Mouse (Mus musculus) neural tube, embryonic 14.5 days (tissue): ENCODE measurements around the gene Dock9. TPM values are rescaled to one million over a fixed set of nuclear protein-coding genes. Genes with fewer than 3 reads are reported as not detected.

ENCODE experiments used
- ATAC-seq: fragments of 200-750 bp; cut with Nextera tagmentation; 2 replicates; pipeline ENCODE4 v1.8.0; 2017; ENCODE audit warnings: low read depth, mild to moderate bottlenecking, moderate TSS enrichment, moderate library complexity
- H3K27ac ChIP-seq: fragments of 300-500 bp; sonication (generic); 2 replicates; pipeline ENCODE4 v1.5.1; 2014; ENCODE audit warnings: low read depth, mild to moderate bottlenecking, control low read depth, low read length, moderate library complexity, mixed read lengths
- H3K27me3 ChIP-seq: fragments of 300-500 bp; sonication (generic); 2 replicates; pipeline ENCODE4 v1.6.1; 2014; ENCODE audit warnings: low read length; ENCODE audit not compliant: control insufficient read depth, insufficient read depth
- H3K36me3 ChIP-seq: fragments of 300-500 bp; sonication (generic); 2 replicates; pipeline ENCODE4 v1.6.1; 2014; ENCODE audit warnings: low read length, mixed read lengths; ENCODE audit not compliant: control insufficient read depth, insufficient read depth
- H3K4me1 ChIP-seq: fragments of 300-500 bp; sonication (generic); 2 replicates; pipeline ENCODE4 v1.6.1; 2014; ENCODE audit warnings: low read length; ENCODE audit not compliant: control insufficient read depth, insufficient read depth
- H3K4me2 ChIP-seq: fragments of 300-500 bp; sonication (generic); 2 replicates; pipeline ENCODE4 v1.6.1; 2014; ENCODE audit warnings: mild to moderate bottlenecking, low read depth, low read length, control low read depth
- H3K4me3 ChIP-seq: fragments of 300-500 bp; sonication (generic); 2 replicates; pipeline ENCODE4 v1.5.1; 2014; ENCODE audit warnings: low read depth, low read length, control low read depth, mixed read lengths
- H3K9ac ChIP-seq: fragments of 300-500 bp; sonication (generic); replicated peaks from 2 replicates; pipeline ENCODE4 v1.6.1; 2014; ENCODE audit warnings: low read depth, mild to moderate bottlenecking, control low read depth, low read length, mixed read lengths
- H3K9me3 ChIP-seq: fragments of 300-500 bp; sonication (generic); 2 replicates; pipeline ENCODE4 v1.6.1; 2016; ENCODE audit warnings: low read length; ENCODE audit not compliant: control insufficient read depth
- WGBS: fragments of 180-500 bp; shearing (Covaris S2); extraction: QIAGEN DNeasy Blood & Tissue Kit; methylation state at CpG from one replicate; pipeline ENCODE4 v1.1.7; 2014; 5-methylcytosine and 5-hydroxymethylcytosine counted together
- polyA plus RNA-seq: library from polyadenylated mRNA; unstranded; fragments of >200 nt; fragmentation: Nextera tagmentation; extraction: Ambion mirVana; gene quantifications from 2 replicates; pipeline ENCODE4 v1.2.1, GENCODE M21; 2014

Gene Dock9
- polyA plus RNA-seq, 1 experiment from 2014 or later, result 13.2 TPM

GRCm38 (mm10) chr14:121752686-121753426 is 44.8 kb downstream of the Dock9 start:
- no peak overlapping the region for H3K4me3 ChIP-seq
- no peak overlapping the region for H3K9ac ChIP-seq
- no peak overlapping the region for H3K27ac ChIP-seq
- no peaks in the 10 kb centered on the region for H3K36me3 ChIP-seq
- WGBS, result 55% methylated on average over 19 of the region's 19 CpGs
- no peaks in the 10 kb centered on the region for H3K27me3 ChIP-seq
- H3K4me2 ChIP-seq, result no peak overlapping the region
- no peaks in the 10 kb centered on the region for H3K9me3 ChIP-seq
- peak; percentile 58; the same call in 1 of the 2 replicates for ATAC-seq
- peaks cover 4% of the 10 kb centered on the region; the same call in 1 of the 2 replicates for H3K4me1 ChIP-seq

GRCm38 (mm10) chr14:121749606-121750005 is 48.0 kb downstream of the Dock9 start:
- Histone ChIP-seq H3K27ac (no peak overlapping the region), H3K4me2 (no peak overlapping the region), H3K4me3 (no peak overlapping the region), H3K4me1 (peaks cover 4% of the 10 kb centered on the region; the same call in 1 of the 2 replicates), H3K27me3 (no peaks in the 10 kb centered on the region), H3K36me3 (no peaks in the 10 kb centered on the region), H3K9ac (no peak overlapping the region), H3K9me3 (no peaks in the 10 kb centered on the region)
- WGBS, result 70% methylated on average over 9 of the region's 9 CpGs
- no peak for ATAC-seq

GRCm38 (mm10) chr14:121749084-121749483 is 48.6 kb downstream of the Dock9 start:
- H3K27me3 ChIP-seq, result no peaks in the 10 kb centered on the region
- ATAC-seq, result no peak
- WGBS, result 63% methylated on average over 10 of the region's 10 CpGs
- no peak overlapping the region for H3K27ac ChIP-seq
- peaks cover 4% of the 10 kb centered on the region; the same call in 1 of the 2 replicates for H3K4me1 ChIP-seq
- no peaks in the 10 kb centered on the region for H3K36me3 ChIP-seq
- H3K4me2 ChIP-seq, result no peak overlapping the region
- no peak overlapping the region for H3K9ac ChIP-seq
- H3K4me3 ChIP-seq, result no peak overlapping the region
- no peaks in the 10 kb centered on the region for H3K9me3 ChIP-seq

GRCm38 (mm10) chr14:121747360-121747759 is 50.3 kb downstream of the Dock9 start:
- Histone ChIP-seq H3K27me3 (no peaks in the 10 kb centered on the region), H3K9ac (no peak overlapping the region), H3K36me3 (no peaks in the 10 kb centered on the region), H3K4me3 (no peak overlapping the region), H3K4me1 (peaks cover 4% of the 10 kb centered on the region; the same call in 1 of the 2 replicates), H3K4me2 (no peak overlapping the region), H3K9me3 (no peaks in the 10 kb centered on the region), H3K27ac (no peak overlapping the region)
- ATAC-seq, result no peak
- 65% methylated on average over 7 of the region's 7 CpGs for WGBS

GRCm38 (mm10) chr14:121743787-121744417 is 53.7 kb downstream of the Dock9 start:
- Histone ChIP-seq H3K4me1 (peaks cover 5% of the 10 kb centered on the region; the same call in 1 of the 2 replicates), H3K36me3 (no peaks in the 10 kb centered on the region), H3K9me3 (no peaks in the 10 kb centered on the region), H3K4me2 (no peak overlapping the region), H3K4me3 (no peak overlapping the region), H3K27ac (no peak overlapping the region), H3K9ac (no peak overlapping the region), H3K27me3 (no peaks in the 10 kb centered on the region)
- no peak for ATAC-seq
- WGBS, result 41% methylated on average over 9 of the region's 9 CpGs

- H3K9ac ChIP-seq, result peak overlapping the region; percentile 34; the same call in 1 of the 2 replicates
- peak overlapping the region; percentile 6 for H3K4me3 ChIP-seq
- 62% methylated on average over 24 of the region's 24 CpGs for WGBS
- peak; percentile 21; the same call in 1 of the 2 replicates for ATAC-seq
- no peaks in the 10 kb centered on the region for H3K27me3 ChIP-seq
- no peaks in the 10 kb centered on the region for H3K9me3 ChIP-seq
- H3K4me1 ChIP-seq, result 0 out of 2 replicates have a peak, but pooled peaks cover 6% of the 10 kb centered on the region
- no peaks in the 10 kb centered on the region for H3K36me3 ChIP-seq
- peak overlapping the region; percentile 30 for H3K4me2 ChIP-seq
- H3K27ac ChIP-seq, result peak overlapping the region; percentile 44; the same call in 1 of the 2 replicates
Measured at GRCm38 (mm10) chr14:121738431-121739403, 58.9 kb downstream of the Dock9 start.

GRCm38 (mm10) chr14:121737277-121737676 is 60.4 kb downstream of the Dock9 start:
- Histone ChIP-seq H3K4me3 (0 out of 2 replicates have a peak overlapping the region, but pooled peaks have one; percentile 1), H3K9ac (no peak overlapping the region), H3K36me3 (no peaks in the 10 kb centered on the region), H3K4me2 (peak overlapping the region; percentile 0; the same call in 1 of the 2 replicates), H3K4me1 (0 out of 2 replicates have a peak, but pooled peaks cover 6% of the 10 kb centered on the region), H3K27me3 (no peaks in the 10 kb centered on the region), H3K27ac (no peak overlapping the region), H3K9me3 (no peaks in the 10 kb centered on the region)
- no peak for ATAC-seq
- 91% methylated on average over 8 of the region's 8 CpGs for WGBS

- no peak for ATAC-seq
- 64% methylated on average over 7 of the region's 7 CpGs for WGBS
- H3K9me3 ChIP-seq, result no peaks in the 10 kb centered on the region
- no peak overlapping the region for H3K4me2 ChIP-seq
- no peak overlapping the region for H3K27ac ChIP-seq
- H3K4me3 ChIP-seq, result no peak overlapping the region
- H3K27me3 ChIP-seq, result no peaks in the 10 kb centered on the region
- H3K36me3 ChIP-seq, result no peaks in the 10 kb centered on the region
- no peak overlapping the region for H3K9ac ChIP-seq
- H3K4me1 ChIP-seq, result 0 out of 2 replicates have a peak, but pooled peaks cover 6% of the 10 kb centered on the region
Measured at GRCm38 (mm10) chr14:121735678-121736077, 62.0 kb downstream of the Dock9 start.
